Mouse (Mus musculus) hindbrain, embryonic 11.5 days (tissue): Measurements from ENCODE around the gene Lrrfip2. TPM values are rescaled to one million over a fixed set of nuclear protein-coding genes. Genes with fewer than 3 reads are reported as not detected.

Source experiments
- ATAC-seq: fragments of 200-750 bp; cut with Nextera tagmentation; 2 replicates; pipeline ENCODE4 v1.8.0; 2017; ENCODE audit warnings: mild to moderate bottlenecking, moderate TSS enrichment, moderate library complexity; ENCODE audit not compliant: low FRiP score
- DNase-seq: peaks from one replicate; pipeline ENCODE4 v3.0.0-alpha.2; 2015; ENCODE audit warnings: low spot score
- H3K27ac ChIP-seq: fragments of 300-500 bp; sonication (generic); 2 replicates; pipeline ENCODE4 v1.5.1; 2014; ENCODE audit warnings: mild to moderate bottlenecking, low read depth, low read length
- H3K27me3 ChIP-seq: fragments of 300-500 bp; sonication (generic); 2 replicates; pipeline ENCODE4 v1.6.1; 2014; ENCODE audit warnings: mild to moderate bottlenecking, low read length, moderate library complexity, mixed read lengths; ENCODE audit not compliant: control insufficient read depth, insufficient read depth
- H3K36me3 ChIP-seq: fragments of 300-500 bp; sonication (generic); 2 replicates; pipeline ENCODE4 v1.6.1; 2014; ENCODE audit warnings: mild to moderate bottlenecking, low read length, moderate library complexity, mixed read lengths; ENCODE audit not compliant: control insufficient read depth, insufficient read depth
- H3K4me1 ChIP-seq: fragments of 300-500 bp; sonication (generic); replicated peaks from 2 replicates; pipeline ENCODE4 v1.6.1; 2014; ENCODE audit warnings: low read length, mixed read lengths; ENCODE audit not compliant: control insufficient read depth, insufficient read depth
- H3K4me2 ChIP-seq: fragments of 300-500 bp; sonication (generic); replicated peaks from 2 replicates; pipeline ENCODE4 v1.6.1; 2014; ENCODE audit warnings: mild to moderate bottlenecking, low read depth, low read length
- H3K4me3 ChIP-seq: fragments of 300-500 bp; sonication (generic); 2 replicates; pipeline ENCODE4 v1.5.1; 2014; ENCODE audit warnings: low read depth, low read length
- H3K9ac ChIP-seq: fragments of 300-500 bp; sonication (generic); 2 replicates; pipeline ENCODE4 v1.6.1; 2014; ENCODE audit warnings: low read depth, low read length
- H3K9me3 ChIP-seq: fragments of 300-500 bp; sonication (generic); 2 replicates; pipeline ENCODE4 v1.6.1; 2016; ENCODE audit warnings: low read length; ENCODE audit not compliant: control insufficient read depth
- WGBS: fragments of 180-500 bp; shearing (Covaris S2); extraction: QIAGEN DNeasy Blood & Tissue Kit; methylation state at CpG from one replicate; pipeline ENCODE4 v1.1.7; 2014; 5-methylcytosine and 5-hydroxymethylcytosine counted together
- polyA plus RNA-seq: library from polyadenylated mRNA; unstranded; fragments of >200 nt; fragmentation: Nextera tagmentation; extraction: Ambion mirVana; gene quantifications from 2 replicates; pipeline ENCODE4 v1.2.1, GENCODE M21; 2014

The Lrrfip2 gene
- polyA plus RNA-seq, 1 experiment from 2014 or later: 57.4 TPM

DNA sequence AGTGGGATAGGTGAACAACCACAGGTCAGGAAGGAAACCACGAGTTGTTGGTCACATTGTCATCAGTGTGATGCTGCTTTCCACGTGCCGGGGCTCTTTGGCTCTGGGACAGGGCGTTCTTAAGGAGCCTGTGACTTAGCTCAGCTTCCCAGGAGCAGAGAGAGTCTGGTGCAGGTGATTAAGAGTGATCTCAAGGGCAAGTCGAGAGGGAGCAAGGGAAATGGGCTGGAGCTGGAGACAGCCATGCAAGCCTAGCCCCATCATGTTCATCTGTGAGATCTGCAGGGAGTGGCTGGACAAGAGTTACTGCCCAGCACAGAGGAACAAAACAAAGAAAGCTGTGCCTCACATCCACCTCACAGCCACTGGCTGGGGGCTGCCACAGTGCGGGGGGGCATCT, 19.8 kb upstream of the Lrrfip2 start:
- no peak for DNase-seq
- Histone ChIP-seq H3K9ac (no peak overlapping the region), H3K9me3 (no peaks in the 10 kb centered on the region), H3K4me3 (no peak overlapping the region), H3K27me3 (no peaks in the 10 kb centered on the region), H3K36me3 (no peaks in the 10 kb centered on the region), H3K27ac (no peak overlapping the region), H3K4me2 (no peak overlapping the region), H3K4me1 (no peaks in the 10 kb centered on the region)
- ATAC-seq: no peak
- WGBS: 74% methylated on average over 6 of the region's 6 CpGs

DNA sequence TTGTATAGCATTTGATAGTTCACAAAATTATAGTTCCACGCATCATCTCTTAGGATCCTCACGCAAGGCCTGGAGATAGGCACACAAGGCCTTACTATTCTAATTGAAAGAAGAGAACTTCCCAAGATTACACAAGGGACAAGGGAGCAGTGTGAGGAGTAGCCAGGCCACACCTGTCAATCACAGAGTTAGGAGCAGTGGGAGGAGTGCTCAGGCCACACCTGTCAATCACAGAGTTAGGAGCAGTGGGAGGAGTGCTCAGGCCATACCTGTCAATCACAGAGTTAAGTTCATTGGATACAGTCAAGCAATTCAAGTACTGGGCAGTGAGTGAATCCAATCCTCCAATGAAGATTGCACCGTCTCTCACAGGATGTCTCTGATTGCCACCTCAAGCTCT, 17.0 kb upstream of the Lrrfip2 start:
- ATAC-seq: no peak
- WGBS: 85% methylated on average over 3 of the region's 3 CpGs
- no peak overlapping the region for H3K27ac ChIP-seq

GRCm38 (mm10) chr9:111103293-111103692, 14.1 kb upstream of the Lrrfip2 start:
- no peak overlapping the region for H3K4me3 ChIP-seq
- H3K9ac ChIP-seq: no peak overlapping the region
- no peaks in the 10 kb centered on the region for H3K36me3 ChIP-seq
- no peak overlapping the region for H3K4me2 ChIP-seq
- DNase-seq: no peak
- no peaks in the 10 kb centered on the region for H3K4me1 ChIP-seq
- H3K9me3 ChIP-seq: no peaks in the 10 kb centered on the region
- 82% methylated on average over 5 of the region's 5 CpGs for WGBS
- ATAC-seq: no peak
- no peak overlapping the region for H3K27ac ChIP-seq
- H3K27me3 ChIP-seq: no peaks in the 10 kb centered on the region

More for the DNA sequence above, 17.0 kb upstream of the Lrrfip2 start:
- Histone ChIP-seq H3K36me3 (no peaks in the 10 kb centered on the region), H3K4me1 (no peaks in the 10 kb centered on the region), H3K27me3 (no peaks in the 10 kb centered on the region), H3K4me2 (no peak overlapping the region), H3K4me3 (no peak overlapping the region), H3K9ac (no peak overlapping the region), H3K9me3 (no peaks in the 10 kb centered on the region)
- DNase-seq: no peak

DNA sequence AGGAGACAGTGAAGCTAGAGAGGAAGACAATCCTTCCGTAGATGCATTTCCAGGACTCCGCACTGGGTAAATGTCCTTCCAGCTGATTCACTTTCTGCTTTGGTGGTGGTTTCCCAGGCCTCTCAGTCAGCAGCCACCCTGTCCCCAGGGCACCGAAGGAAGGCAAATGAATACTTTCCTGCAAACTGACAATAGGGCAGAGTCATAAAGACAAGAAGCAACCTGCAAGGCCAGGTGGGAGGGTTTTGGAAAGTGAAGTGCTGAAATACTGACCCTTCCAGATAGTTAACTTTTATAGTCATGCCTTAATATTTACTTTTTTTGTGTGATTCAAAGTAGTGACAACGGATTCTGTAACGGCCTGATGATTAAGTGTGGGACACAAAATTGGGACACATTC, 13.5 kb upstream of the Lrrfip2 start:
- Histone ChIP-seq H3K27ac (no peak overlapping the region), H3K36me3 (no peaks in the 10 kb centered on the region), H3K4me3 (no peak overlapping the region), H3K9ac (no peak overlapping the region), H3K9me3 (no peaks in the 10 kb centered on the region), H3K4me2 (no peak overlapping the region), H3K27me3 (no peaks in the 10 kb centered on the region), H3K4me1 (no peaks in the 10 kb centered on the region)
- DNase-seq (no peak), ATAC-seq (no peak)
- 91% methylated on average over 5 of the region's 5 CpGs for WGBS

- H3K4me2 ChIP-seq: no peak overlapping the region
- DNase-seq (no peak), ATAC-seq (no peak)
- H3K9me3 ChIP-seq: no peaks in the 10 kb centered on the region
- H3K9ac ChIP-seq: no peak overlapping the region
- H3K36me3 ChIP-seq: no peaks in the 10 kb centered on the region
- 83% methylated on average over 3 of the region's 3 CpGs for WGBS
- no peaks in the 10 kb centered on the region for H3K27me3 ChIP-seq
- H3K27ac ChIP-seq: no peak overlapping the region
- no peaks in the 10 kb centered on the region for H3K4me1 ChIP-seq
- no peak overlapping the region for H3K4me3 ChIP-seq
These were observed 9.5 kb upstream of the Lrrfip2 start for GRCm38 (mm10) chr9:111107863-111108262.

- Histone ChIP-seq H3K4me3 (peak overlapping the region; percentile 98), H3K4me1 (no peaks in the 10 kb centered on the region; the same call in 1 of the 2 replicates), H3K27ac (peak overlapping the region; percentile 80), H3K9ac (peak overlapping the region; percentile 89), H3K27me3 (no peaks in the 10 kb centered on the region), H3K9me3 (no peaks in the 10 kb centered on the region), H3K36me3 (0 out of 2 replicates have a peak, but pooled peaks cover 2% of the 10 kb centered on the region), H3K4me2 (peak overlapping the region; percentile 83)
- WGBS: under 1% methylated on average over 55 of the region's 56 CpGs
- peak; percentile 88 for DNase-seq
- ATAC-seq: peak; percentile 97
These were observed 431 bp downstream of the Lrrfip2 start for GRCm38 (mm10) chr9:111117794-111118251.

- peak overlapping the region; percentile 80 for H3K27ac ChIP-seq
- peak; percentile 65 for DNase-seq
- 0% methylated on average over 37 of the region's 52 CpGs for WGBS
These were observed 979 bp downstream of the Lrrfip2 start for GRCm38 (mm10) chr9:111118252-111118890.

DNA sequence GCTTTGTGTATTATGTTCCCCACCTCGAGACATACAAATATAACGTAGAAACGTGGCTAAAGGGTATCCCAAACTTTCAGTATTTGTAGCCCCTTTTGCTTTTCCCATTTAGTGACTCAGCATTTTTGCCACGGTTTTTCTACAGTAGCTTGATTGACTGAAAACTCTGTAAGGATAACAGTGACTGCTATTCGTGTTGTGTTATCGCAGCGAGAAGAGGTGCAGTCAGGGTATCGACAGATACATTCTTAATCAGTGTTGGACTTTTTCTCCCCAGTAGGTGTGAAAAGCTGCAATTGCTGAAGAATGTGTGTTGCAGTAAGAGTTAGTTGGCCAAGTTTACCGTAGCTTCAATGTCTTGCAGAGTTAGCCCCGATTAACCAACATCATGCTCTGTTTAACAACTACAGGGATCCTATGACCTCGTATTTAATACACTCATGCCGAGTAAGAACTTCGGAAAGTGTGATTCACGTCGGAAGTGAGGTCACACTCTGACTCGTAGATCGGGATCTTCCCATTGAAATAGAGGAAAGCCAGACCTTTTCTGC, 1.6 kb downstream of the Lrrfip2 start:
- Histone ChIP-seq H3K4me1 (no peaks in the 10 kb centered on the region; the same call in 1 of the 2 replicates), H3K27me3 (no peaks in the 10 kb centered on the region), H3K27ac (no peak overlapping the region), H3K9me3 (no peaks in the 10 kb centered on the region), H3K9ac (peak overlapping the region; percentile 89), H3K4me3 (peak overlapping the region; percentile 98), H3K36me3 (0 out of 2 replicates have a peak, but pooled peaks cover 2% of the 10 kb centered on the region), H3K4me2 (peak overlapping the region; percentile 83)
- no peak for DNase-seq
- no peak for ATAC-seq
- 19% methylated on average over 17 of the region's 17 CpGs for WGBS

More at GRCm38 (mm10) chr9:111118252-111118890, 979 bp downstream of the Lrrfip2 start:
- peak overlapping the region; percentile 89 for H3K9ac ChIP-seq
- H3K27me3 ChIP-seq: no peaks in the 10 kb centered on the region
- H3K4me2 ChIP-seq: peak overlapping the region; percentile 83
- no peaks in the 10 kb centered on the region; the same call in 1 of the 2 replicates for H3K4me1 ChIP-seq
- ATAC-seq: peak; percentile 90
- peak overlapping the region; percentile 98 for H3K4me3 ChIP-seq
- H3K36me3 ChIP-seq: 0 out of 2 replicates have a peak, but pooled peaks cover 2% of the 10 kb centered on the region
- H3K9me3 ChIP-seq: no peaks in the 10 kb centered on the region

DNA sequence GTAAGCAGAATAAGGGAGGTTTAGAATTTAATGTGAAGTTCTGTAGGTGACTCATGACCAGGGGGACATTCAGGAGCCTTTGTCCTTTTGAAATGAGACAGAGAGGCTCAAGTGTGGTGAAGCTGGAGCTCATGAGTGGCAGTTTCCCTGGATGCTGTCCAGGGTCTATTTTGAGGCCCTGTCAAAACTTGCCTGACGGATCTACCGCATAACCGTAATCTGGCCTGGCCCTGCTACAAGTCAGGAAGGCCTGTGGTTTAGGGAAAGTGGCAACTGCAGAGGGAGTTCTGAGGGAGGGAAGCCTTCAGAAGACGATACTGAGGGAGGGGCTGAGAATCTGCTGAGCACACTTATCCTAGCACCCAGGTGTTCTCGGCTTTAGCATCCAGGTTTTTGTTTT, 5.1 kb downstream of the Lrrfip2 start:
- Histone ChIP-seq H3K36me3 (no peaks in the 10 kb centered on the region), H3K4me1 (no peaks in the 10 kb centered on the region; the same call in 1 of the 2 replicates), H3K9ac (no peak overlapping the region), H3K4me3 (no peak overlapping the region), H3K27me3 (no peaks in the 10 kb centered on the region), H3K27ac (no peak overlapping the region), H3K9me3 (no peaks in the 10 kb centered on the region), H3K4me2 (no peak overlapping the region)
- 83% methylated on average over 5 of the region's 5 CpGs for WGBS
- DNase-seq (no peak), ATAC-seq (no peak)
